Mouse (Mus musculus) heart, embryonic 11.5 days (tissue): ENCODE measurements around the gene Unc5cl. TPM values are rescaled to one million over a fixed set of nuclear protein-coding genes. Genes with fewer than 3 reads are reported as not detected.

ENCODE experiments used
- ATAC-seq: fragments of 200-750 bp; cut with Nextera tagmentation; replicated peaks from 2 replicates; pipeline ENCODE4 v1.8.0; 2017; ENCODE audit warnings: moderate library complexity; ENCODE audit not compliant: insufficient number of reproducible peaks, low FRiP score, low TSS enrichment
- H3K27ac ChIP-seq: fragments of 300-500 bp; sonication (generic); 2 replicates; pipeline ENCODE4 v1.5.1; 2014; ENCODE audit warnings: mild to moderate bottlenecking, low read depth, low read length
- H3K27me3 ChIP-seq: fragments of 300-500 bp; sonication (generic); 2 replicates; pipeline ENCODE4 v1.6.1; 2014; ENCODE audit warnings: mild to moderate bottlenecking, low read length, mixed read lengths; ENCODE audit not compliant: control insufficient read depth, insufficient read depth
- H3K36me3 ChIP-seq: fragments of 300-500 bp; sonication (generic); 2 replicates; pipeline ENCODE4 v1.6.1; 2014; ENCODE audit warnings: mild to moderate bottlenecking, low read length, moderate library complexity, mixed read lengths; ENCODE audit not compliant: control insufficient read depth, insufficient read depth
- H3K4me1 ChIP-seq: fragments of 300-500 bp; sonication (generic); 2 replicates; pipeline ENCODE4 v1.6.1; 2014; ENCODE audit warnings: low read length; ENCODE audit not compliant: control insufficient read depth, insufficient read depth
- H3K4me2 ChIP-seq: fragments of 300-500 bp; sonication (generic); 2 replicates; pipeline ENCODE4 v1.6.1; 2014; ENCODE audit warnings: mild to moderate bottlenecking, moderate library complexity
- H3K4me3 ChIP-seq: fragments of 300-500 bp; sonication (generic); 2 replicates; pipeline ENCODE4 v1.5.1; 2014; ENCODE audit warnings: low read depth, low read length
- H3K9ac ChIP-seq: fragments of 300-500 bp; sonication (generic); 2 replicates; pipeline ENCODE4 v1.6.1; 2014; ENCODE audit warnings: mild to moderate bottlenecking, low read depth, low read length, moderate library complexity
- H3K9me3 ChIP-seq: fragments of 300-500 bp; sonication (generic); replicated peaks from 2 replicates; pipeline ENCODE4 v1.6.1; 2016; ENCODE audit warnings: low read length; ENCODE audit not compliant: control insufficient read depth
- WGBS: fragments of 180-500 bp; shearing (Covaris S2); extraction: QIAGEN DNeasy Blood & Tissue Kit; methylation state at CpG from one replicate; pipeline ENCODE4 v1.1.7; 2014; ENCODE audit not compliant: insufficient replicate concordance; 5-methylcytosine and 5-hydroxymethylcytosine counted together
- polyA plus RNA-seq: library from polyadenylated mRNA; unstranded; fragments of >200 nt; fragmentation: Nextera tagmentation; extraction: Ambion mirVana; gene quantifications from 2 replicates; pipeline ENCODE4 v1.2.1, GENCODE M21; 2014

Gene Unc5cl
- polyA plus RNA-seq, 1 experiment from 2014 or later: 0.23 TPM

- Histone ChIP-seq H3K9ac (no peak overlapping the region), H3K4me2 (no peak overlapping the region), H3K4me3 (no peak overlapping the region), H3K27me3 (no peaks in the 10 kb centered on the region), H3K36me3 (no peaks in the 10 kb centered on the region), H3K27ac (no peak overlapping the region), H3K4me1 (no peaks in the 10 kb centered on the region), H3K9me3 (0 out of 2 replicates have a peak, but pooled peaks cover 3% of the 10 kb centered on the region)
- 42% methylated on average over 14 of the region's 14 CpGs for WGBS
- ATAC-seq: no peak
These were observed 79.4 kb downstream of the Unc5cl start for GRCm38 (mm10) chr17:48533844-48534705.

- H3K27me3 ChIP-seq: no peaks in the 10 kb centered on the region
- no peak for ATAC-seq
- WGBS: 72% methylated on average over 5 of the region's 5 CpGs
- no peaks in the 10 kb centered on the region for H3K4me1 ChIP-seq
- H3K27ac ChIP-seq: no peak overlapping the region
- 0 out of 2 replicates have a peak, but pooled peaks cover 3% of the 10 kb centered on the region for H3K9me3 ChIP-seq
- H3K4me3 ChIP-seq: no peak overlapping the region
- no peak overlapping the region for H3K9ac ChIP-seq
- no peaks in the 10 kb centered on the region for H3K36me3 ChIP-seq
- no peak overlapping the region for H3K4me2 ChIP-seq
These were observed 83.6 kb downstream of the Unc5cl start for GRCm38 (mm10) chr17:48538328-48538727.

GRCm38 (mm10) chr17:48539326-48539725 is 84.6 kb downstream of the Unc5cl start:
- Histone ChIP-seq H3K4me2 (no peak overlapping the region), H3K4me3 (no peak overlapping the region), H3K27me3 (no peaks in the 10 kb centered on the region), H3K36me3 (no peaks in the 10 kb centered on the region), H3K9ac (no peak overlapping the region), H3K27ac (no peak overlapping the region), H3K9me3 (0 out of 2 replicates have a peak, but pooled peaks cover 3% of the 10 kb centered on the region), H3K4me1 (no peaks in the 10 kb centered on the region)
- no peak for ATAC-seq
- WGBS: 85% methylated on average over 17 of the region's 17 CpGs

GRCm38 (mm10) chr17:48542733-48543132 is 88.0 kb downstream of the Unc5cl start:
- H3K27ac ChIP-seq: no peak overlapping the region
- WGBS: 78% methylated on average over 11 of the region's 11 CpGs

GRCm38 (mm10) chr17:48543301-48543765 is 88.6 kb downstream of the Unc5cl start:
- no peaks in the 10 kb centered on the region for H3K4me1 ChIP-seq
- H3K27ac ChIP-seq: no peak overlapping the region
- H3K4me3 ChIP-seq: no peak overlapping the region
- peaks cover 3% of the 10 kb centered on the region; the same call in 1 of the 2 replicates for H3K27me3 ChIP-seq
- H3K4me2 ChIP-seq: no peak overlapping the region
- H3K36me3 ChIP-seq: no peaks in the 10 kb centered on the region
- WGBS: 67% methylated on average over 15 of the region's 15 CpGs
- 0 out of 2 replicates have a peak, but pooled peaks cover 3% of the 10 kb centered on the region for H3K9me3 ChIP-seq
- ATAC-seq: no peak
- H3K9ac ChIP-seq: no peak overlapping the region

More at GRCm38 (mm10) chr17:48542733-48543132, 88.0 kb downstream of the Unc5cl start:
- no peak for ATAC-seq
- H3K9ac ChIP-seq: no peak overlapping the region
- 0 out of 2 replicates have a peak, but pooled peaks cover 3% of the 10 kb centered on the region for H3K9me3 ChIP-seq
- H3K27me3 ChIP-seq: peaks cover 3% of the 10 kb centered on the region; the same call in 1 of the 2 replicates
- H3K4me2 ChIP-seq: no peak overlapping the region
- H3K4me3 ChIP-seq: no peak overlapping the region
- no peaks in the 10 kb centered on the region for H3K36me3 ChIP-seq
- no peaks in the 10 kb centered on the region for H3K4me1 ChIP-seq

GRCm38 (mm10) chr17:48544722-48545121 is 90.0 kb downstream of the Unc5cl start:
- peaks cover 3% of the 10 kb centered on the region; the same call in 1 of the 2 replicates for H3K27me3 ChIP-seq
- H3K36me3 ChIP-seq: no peaks in the 10 kb centered on the region
- no peak overlapping the region for H3K9ac ChIP-seq
- no peak overlapping the region for H3K4me3 ChIP-seq
- H3K4me2 ChIP-seq: no peak overlapping the region
- ATAC-seq: no peak
- H3K9me3 ChIP-seq: no peaks in the 10 kb centered on the region
- H3K27ac ChIP-seq: no peak overlapping the region
- H3K4me1 ChIP-seq: no peaks in the 10 kb centered on the region
- WGBS: 62% methylated on average over 9 of the region's 9 CpGs

- Histone ChIP-seq H3K9me3 (no peaks in the 10 kb centered on the region; the same call in 1 of the 2 replicates), H3K9ac (no peak overlapping the region), H3K4me2 (no peak overlapping the region), H3K36me3 (no peaks in the 10 kb centered on the region), H3K4me1 (no peaks in the 10 kb centered on the region), H3K4me3 (no peak overlapping the region), H3K27ac (no peak overlapping the region), H3K27me3 (peaks cover 3% of the 10 kb centered on the region; the same call in 1 of the 2 replicates)
- 66% methylated on average over 28 of the region's 28 CpGs for WGBS
- ATAC-seq: no peak
These were observed 90.7 kb downstream of the Unc5cl start for GRCm38 (mm10) chr17:48545223-48545943.

- Histone ChIP-seq H3K27ac (no peak overlapping the region), H3K9ac (no peak overlapping the region), H3K4me3 (no peak overlapping the region), H3K4me2 (no peak overlapping the region), H3K9me3 (no peaks in the 10 kb centered on the region; the same call in 1 of the 2 replicates), H3K36me3 (no peaks in the 10 kb centered on the region), H3K27me3 (peaks cover 3% of the 10 kb centered on the region; the same call in 1 of the 2 replicates), H3K4me1 (no peaks in the 10 kb centered on the region)
- 87% methylated on average over 11 of the region's 11 CpGs for WGBS
- no peak for ATAC-seq
These were observed 91.3 kb downstream of the Unc5cl start for GRCm38 (mm10) chr17:48546036-48546435.
